Mouse (Mus musculus) layer of hippocampus, postnatal 25 days (tissue): Measurements from ENCODE around the gene Ccnt2. TPM values are rescaled to one million over a fixed set of nuclear protein-coding genes. Genes with fewer than 3 reads are reported as not detected.
"Not testable (repeated sequence)": the region's sequence is repeated elsewhere in the genome, so short reads cannot be mapped to it uniquely, and the experiment has no call there.

Source experiments
- DNase-seq, 2 experiments: peaks; one replicate each; pipeline ENCODE4 v3.0.0; 2022; ENCODE audit warnings: mixed read lengths in 2 of 2, low spot score in 1 of 2; ENCODE audit errors: extremely low spot score in 1 of 2
- total RNA-seq, 2 experiments: library from RNA; stranded (reverse); gene quantifications; 2 replicates each; pipeline ENCODE4 v1.2.3; 2021

Gene Ccnt2
- total RNA-seq = 10 to 100 TPM; 53.0 to 72.0 TPM

DNA sequence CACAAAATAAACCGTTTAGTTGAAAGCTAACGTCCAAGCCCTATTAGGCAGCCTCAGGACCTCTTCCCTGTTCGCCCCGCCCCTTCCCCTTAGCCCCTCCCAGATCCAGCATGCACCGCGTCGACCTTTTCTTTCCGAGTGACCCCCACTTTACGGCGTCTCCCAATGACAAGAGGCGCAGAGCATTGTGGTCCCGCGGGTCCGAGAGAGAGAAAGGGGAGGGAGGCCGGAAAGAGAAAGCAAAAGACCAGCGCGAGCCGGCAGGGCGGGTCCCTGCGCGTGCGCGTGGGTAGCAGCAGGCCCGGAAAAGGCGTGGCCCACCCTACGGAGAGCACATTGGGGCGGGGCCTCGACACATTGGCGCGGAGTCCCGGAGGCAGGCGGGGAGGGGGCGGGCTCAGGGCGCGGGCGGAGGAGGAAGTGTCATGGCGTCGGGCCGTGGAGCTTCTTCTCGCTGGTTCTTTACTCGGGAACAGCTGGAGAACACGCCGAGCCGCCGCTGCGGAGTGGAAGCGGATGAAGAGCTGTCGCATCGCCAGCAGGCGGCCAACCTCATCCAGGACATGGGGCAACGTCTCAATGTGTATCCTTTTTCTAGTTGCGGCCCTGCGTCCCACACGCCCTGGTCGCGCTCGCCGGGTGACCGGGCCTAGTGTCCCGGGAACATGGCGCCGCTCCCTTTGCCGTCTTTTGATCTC is at the start of gene Ccnt2:
Ccnt2 (plus strand) TSS at position 362 of the 698 bp plus-strand sequence.
- peak; percentile 91 to 92 for DNase-seq

DNA sequence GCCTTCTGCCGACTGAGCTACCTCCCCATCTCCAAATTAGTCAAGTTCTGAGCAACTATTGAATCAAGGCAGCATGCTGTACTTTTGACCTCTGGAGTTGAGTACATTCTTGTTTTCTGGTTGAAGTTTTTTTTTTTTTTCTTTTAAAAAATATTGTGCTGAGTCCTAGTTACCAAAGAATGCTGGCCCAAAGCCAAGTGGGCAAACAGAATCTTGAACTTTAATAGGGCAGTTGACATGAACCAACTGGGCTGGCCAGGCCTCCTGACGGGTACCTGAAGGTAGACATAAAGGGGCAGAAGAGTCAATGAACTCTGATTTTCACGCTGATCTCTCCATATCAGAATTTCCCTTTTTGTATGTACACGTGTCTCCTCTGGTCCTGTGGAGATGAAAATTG is 44.9 kb upstream of the Ccnt2 start, which contains the start of gene Acmsd:
Acmsd (plus strand) TSS at position 318 of the 400 bp plus-strand sequence.
- DNase-seq = no peak

- no peak for DNase-seq
Measured at GRCm38 (mm10) chr1:127731086-127731485, 42.9 kb upstream of the Ccnt2 start.

DNA sequence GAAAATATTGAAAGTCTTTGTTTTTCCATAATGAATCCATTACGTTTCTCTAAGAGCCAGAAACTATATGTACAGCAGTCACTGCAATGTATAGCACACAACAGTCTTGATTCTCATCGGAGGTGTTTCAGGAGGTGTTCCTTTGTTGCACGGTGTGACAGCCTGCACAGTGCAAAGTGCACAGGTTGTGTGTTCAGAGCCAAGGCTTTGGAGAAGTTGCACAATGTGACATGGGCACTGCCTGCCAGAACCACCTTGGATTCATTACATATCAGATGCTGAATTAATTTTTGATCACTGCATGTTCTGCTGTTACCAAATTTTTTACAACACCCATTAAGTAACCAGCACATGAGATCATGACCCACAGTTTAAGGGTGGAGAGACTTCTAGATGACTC is 41.5 kb upstream of the Ccnt2 start:
- no peak for DNase-seq

- no peak for DNase-seq
Measured at GRCm38 (mm10) chr1:127732841-127733240, 41.1 kb upstream of the Ccnt2 start.

- DNase-seq = no peak
Measured at GRCm38 (mm10) chr1:127735356-127735755, 38.6 kb upstream of the Ccnt2 start.

GRCm38 (mm10) chr1:127750401-127751102 is 23.4 kb upstream of the Ccnt2 start:
- no peak for DNase-seq

GRCm38 (mm10) chr1:127755806-127756205 is 18.2 kb upstream of the Ccnt2 start:
- no peak for DNase-seq

- DNase-seq = no peak
Measured at GRCm38 (mm10) chr1:127756331-127757163, 17.4 kb upstream of the Ccnt2 start.

GRCm38 (mm10) chr1:127757164-127757545 is 16.8 kb upstream of the Ccnt2 start:
- DNase-seq = not testable (repeated sequence)

DNA sequence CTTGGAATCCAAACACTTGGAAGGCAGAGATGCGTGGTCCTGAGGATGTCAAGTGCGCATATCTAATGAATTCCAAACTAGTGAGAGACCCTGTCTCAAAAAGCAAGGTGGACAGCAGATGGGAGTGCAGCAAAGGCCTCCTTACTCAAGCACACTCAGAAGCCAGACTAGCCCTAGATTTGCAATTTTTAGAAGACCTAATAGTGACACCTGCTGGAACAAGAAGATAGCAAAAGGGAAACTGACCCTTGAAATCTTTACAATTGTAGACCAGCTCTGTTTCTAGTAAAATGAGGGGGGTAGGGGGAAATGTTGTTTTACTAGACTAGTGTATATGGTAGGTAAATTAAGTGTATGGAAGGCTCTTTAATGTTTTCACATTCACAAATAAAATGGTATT is 8.5 kb upstream of the Ccnt2 start:
- no peak for DNase-seq

- DNase-seq = no peak
Measured at GRCm38 (mm10) chr1:127766741-127767140, 7.2 kb upstream of the Ccnt2 start.

GRCm38 (mm10) chr1:127773198-127773802 is 664 bp upstream of the Ccnt2 start:
- DNase-seq = no peak

DNA sequence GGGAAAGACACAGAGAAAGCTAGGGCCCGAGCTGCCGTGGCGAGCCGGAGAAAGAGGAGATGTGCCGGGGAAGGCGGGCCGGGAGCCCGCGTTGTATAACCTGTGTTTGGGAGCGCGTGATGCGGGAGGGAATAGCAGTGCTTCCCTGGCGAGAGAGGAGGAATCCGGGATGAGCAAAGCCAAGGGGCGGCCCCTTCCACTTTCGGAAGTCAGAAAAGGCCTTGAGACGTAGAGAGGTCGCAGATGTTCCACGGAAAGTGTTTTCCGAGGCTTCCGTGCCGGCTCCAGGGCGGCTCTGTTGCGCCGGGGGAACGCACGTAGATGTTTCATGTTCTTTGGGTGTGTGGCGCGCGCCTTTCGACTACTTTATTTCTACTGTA is 527 bp downstream of the Ccnt2 start:
- no peak for DNase-seq

DNA sequence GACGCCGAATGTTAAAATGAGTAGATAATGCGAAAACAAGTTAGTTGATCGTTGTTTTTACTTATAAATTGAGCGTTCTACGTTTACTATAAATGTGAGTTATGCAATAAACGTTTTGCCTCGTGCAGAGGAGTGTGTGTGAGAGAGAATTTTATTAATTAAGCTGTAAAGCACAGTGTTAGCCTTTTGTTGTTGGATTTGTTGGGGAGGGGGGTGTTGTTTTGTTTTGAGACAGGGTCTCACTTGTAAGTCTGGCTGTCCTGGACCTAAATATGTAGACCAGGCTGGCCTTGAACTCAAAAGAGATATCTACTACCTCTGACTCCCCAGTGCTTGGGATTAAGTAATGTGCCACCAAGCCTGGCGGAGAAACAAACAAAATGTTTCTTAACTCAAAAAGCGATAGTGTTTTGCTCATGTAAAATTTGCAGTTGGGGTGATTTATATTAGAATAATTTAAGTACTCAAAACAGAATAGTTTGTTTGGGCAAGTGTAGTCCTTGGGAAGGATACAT is 1.3 kb downstream of the Ccnt2 start:
- no peak for DNase-seq

DNA sequence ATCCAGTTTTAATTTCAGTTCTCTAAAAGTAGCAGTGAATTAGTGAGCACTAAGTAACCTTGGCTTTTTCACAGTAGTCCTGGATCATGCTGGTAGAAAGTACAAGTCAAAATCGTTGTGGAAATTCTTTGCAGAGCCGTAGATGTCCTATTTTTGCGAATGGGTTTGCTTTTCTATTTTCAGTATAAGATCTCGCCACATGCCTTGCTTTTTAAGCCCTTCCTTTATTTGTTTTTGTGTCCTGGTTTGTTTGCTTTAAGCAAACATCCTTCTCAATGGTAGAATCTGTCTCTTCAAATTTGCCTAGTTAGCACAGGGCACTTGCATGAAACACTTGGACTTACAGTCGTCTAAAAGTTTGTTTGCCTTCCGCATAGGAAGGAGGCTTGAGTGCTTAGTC is 2.3 kb downstream of the Ccnt2 start:
- DNase-seq = no peak

GRCm38 (mm10) chr1:127778611-127779010 is 4.6 kb downstream of the Ccnt2 start:
- no peak for DNase-seq

DNA sequence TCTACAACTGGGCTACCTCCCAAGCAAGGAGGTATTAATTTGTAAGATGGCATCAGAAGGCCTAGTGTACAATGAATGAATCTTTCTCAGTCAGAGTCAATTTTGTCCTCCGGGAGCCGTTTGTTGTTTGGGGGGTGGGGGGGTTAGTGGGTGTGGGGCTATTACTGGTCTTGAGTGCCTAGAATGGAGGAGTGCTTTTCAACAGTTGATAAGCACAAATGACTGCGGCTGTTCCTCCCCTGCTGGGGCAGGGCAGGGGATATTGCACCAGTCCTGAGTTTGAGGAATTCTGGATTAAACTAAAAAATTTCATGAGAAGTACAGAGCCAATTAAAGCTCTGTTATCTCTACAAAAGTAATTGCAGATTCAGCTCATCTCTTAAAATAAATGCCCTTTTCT is 6.2 kb downstream of the Ccnt2 start:
- DNase-seq = no peak

- DNase-seq = no peak
Measured at GRCm38 (mm10) chr1:127780849-127781248, 6.9 kb downstream of the Ccnt2 start.

DNA sequence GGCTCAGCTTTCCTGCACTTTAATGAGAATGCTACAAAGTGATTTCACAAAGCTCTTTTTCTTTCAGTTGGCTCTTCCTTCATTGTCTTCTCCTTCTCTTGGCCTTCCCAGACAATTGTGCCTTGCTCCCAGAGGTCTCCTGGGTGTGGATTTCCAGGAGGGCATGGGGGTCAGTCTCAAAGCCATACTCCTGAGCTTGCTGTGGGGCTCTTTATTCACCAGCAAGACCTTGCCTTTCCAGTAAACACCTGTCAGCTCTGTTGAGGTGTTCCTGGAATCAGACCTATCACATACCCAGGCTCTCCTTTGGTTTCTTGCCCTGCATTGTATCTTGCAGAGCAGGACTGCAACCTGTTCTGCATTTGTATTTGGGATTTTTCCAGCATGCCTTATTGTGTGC is 9.9 kb downstream of the Ccnt2 start:
- no peak for DNase-seq

- DNase-seq = no peak
Measured at GRCm38 (mm10) chr1:127785882-127786281, 11.9 kb downstream of the Ccnt2 start.
